Mouse (Mus musculus) brain, embryonic 14.5 days (tissue): ENCODE results near the gene Ddx42.

Experiments
- CTCF ChIP-seq: fragments of 200-500 bp; IDR thresholded peaks from 2 replicates; pipeline ENCODE4 v1.5.1; 2012; ENCODE audit warnings: inconsistent platforms, mild to moderate bottlenecking, moderate library complexity, borderline replicate concordance; ENCODE audit not compliant: insufficient read depth, insufficient read length; ENCODE audit errors: extremely low read depth
- POLR2A ChIP-seq: fragments of 200-500 bp; IDR thresholded peaks from 2 replicates; pipeline ENCODE4 v1.6.1; 2012; ENCODE audit warnings: mild to moderate bottlenecking, inconsistent platforms, borderline replicate concordance; ENCODE audit not compliant: poor library complexity, insufficient read depth, insufficient read length, severe bottlenecking; ENCODE audit errors: extremely low read depth

GRCm38 (mm10) chr11:106290376-106290775 is 73.7 kb downstream of the Ddx42 start:
- TF ChIP-seq POLR2A (no peak), CTCF (no peak)
